Mouse (Mus musculus): ENCODE results near the gene Ctsw. TPM values are rescaled to one million over a fixed set of nuclear protein-coding genes. Genes with fewer than 3 reads are reported as not detected.

Gene Ctsw
- polyA plus RNA-seq, 1 experiment from 2014 or later: 1.3 TPM

DNA sequence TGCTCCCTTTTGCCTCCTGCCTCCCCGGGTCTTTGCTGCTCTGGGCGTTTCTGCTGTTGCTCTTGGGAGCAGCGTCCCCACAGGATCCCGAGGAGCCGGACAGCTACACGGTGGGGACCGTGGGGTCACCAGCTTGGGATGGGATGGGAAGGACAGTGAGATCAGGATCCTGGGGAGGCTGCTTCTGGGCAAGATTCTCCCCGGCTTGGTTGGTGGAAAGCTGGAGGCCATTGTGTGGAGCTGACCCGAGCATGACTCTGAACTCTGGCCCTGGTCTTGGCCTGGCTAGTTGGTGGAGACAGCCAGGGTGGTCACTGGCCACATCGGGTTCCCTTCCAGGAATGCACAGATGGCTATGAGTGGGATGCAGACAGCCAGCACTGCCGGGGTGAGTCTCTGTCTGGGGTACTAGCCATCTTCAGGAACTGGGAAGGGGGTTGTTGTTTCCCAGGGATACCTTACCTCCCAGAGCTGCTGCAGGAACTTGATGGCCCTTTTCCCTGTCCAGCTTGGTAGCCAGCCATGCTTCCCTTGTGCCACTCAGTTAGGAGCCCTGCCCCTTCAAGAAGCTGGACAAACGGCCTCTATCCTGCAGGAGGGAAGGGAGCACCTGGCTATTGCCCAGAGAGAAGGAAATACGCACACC lies 6.9 kb upstream of the Ctsw start:
- H3K9ac ChIP-seq: peak overlapping the region; percentile 89
- peaks cover 21% of the 10 kb centered on the region for H3K4me1 ChIP-seq (replicated peaks)
- peak overlapping the region; percentile 86 for H3K27ac ChIP-seq (ENCODE audit: poor library complexity, severe bottlenecking)
- 22% methylated on average over 13 of the region's 13 CpGs for WGBS
- ATAC-seq (ENCODE audit: insufficient number of reproducible peaks, low FRiP score): peak; percentile 23; the same call in 1 of the 2 replicates
- H3K27me3 ChIP-seq (replicated peaks): no peaks in the 10 kb centered on the region
- peaks cover 30% of the 10 kb centered on the region for H3K36me3 ChIP-seq
- H3K4me3 ChIP-seq: peak overlapping the region; percentile 74
- no peaks in the 10 kb centered on the region for H3K9me3 ChIP-seq (replicated peaks)
- peak overlapping the region; percentile 82 for H3K4me2 ChIP-seq

GRCm38 (mm10) chr19:5474281-5475068 lies 6.2 kb upstream of the Ctsw start:
- peak; percentile 65 for ATAC-seq (ENCODE audit: insufficient number of reproducible peaks, low FRiP score)
- Histone ChIP-seq H3K27ac (ENCODE audit: poor library complexity, severe bottlenecking) (peak overlapping the region; percentile 86), H3K27me3 (replicated peaks) (no peaks in the 10 kb centered on the region), H3K4me3 (peak overlapping the region; percentile 74), H3K4me1 (replicated peaks) (peaks cover 26% of the 10 kb centered on the region), H3K9me3 (replicated peaks) (no peaks in the 10 kb centered on the region), H3K4me2 (peak overlapping the region; percentile 82), H3K36me3 (peaks cover 23% of the 10 kb centered on the region), H3K9ac (peak overlapping the region; percentile 89)
- 1% methylated on average over 57 of the region's 68 CpGs for WGBS

DNA sequence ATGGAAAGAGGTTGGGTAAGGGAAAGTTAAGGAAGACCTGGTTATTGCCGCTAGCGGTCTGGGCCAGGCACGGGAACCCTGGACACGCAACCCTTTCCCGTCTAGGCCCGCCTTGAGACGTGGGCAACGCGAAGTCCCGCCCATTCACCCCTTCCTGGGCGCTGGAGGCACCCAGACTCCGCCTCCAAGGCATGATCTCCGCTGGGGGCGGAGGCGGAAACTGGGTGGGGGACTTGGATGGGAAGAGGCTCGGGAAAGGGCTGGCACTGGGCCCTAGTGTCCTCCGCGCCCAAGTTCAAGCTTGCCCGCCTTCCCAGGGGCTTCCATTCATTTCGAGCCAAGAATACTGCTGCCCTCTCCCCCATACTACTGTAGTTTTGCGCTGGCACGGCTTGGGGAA lies 5.4 kb upstream of the Ctsw start, which contains the start of gene Efemp2:
Gene Efemp2, plus strand, starts transcription at position 235 of the 400 bp plus-strand sequence.
- H3K4me2 ChIP-seq: peak within 1 kb of the TSS; percentile 82
- ATAC-seq (ENCODE audit: insufficient number of reproducible peaks, low FRiP score): peak; percentile 79
- peaks cover 32% of the 10 kb centered on the region for H3K4me1 ChIP-seq (replicated peaks)
- peak within 1 kb of the TSS; percentile 86 for H3K27ac ChIP-seq (ENCODE audit: poor library complexity, severe bottlenecking)
- peak within 1 kb of the TSS; percentile 74 for H3K4me3 ChIP-seq
- no peaks in the 10 kb centered on the region for H3K9me3 ChIP-seq (replicated peaks)
- no peaks in the 10 kb centered on the region for H3K27me3 ChIP-seq (replicated peaks)
- WGBS: 2% methylated on average over 22 of the region's 22 CpGs
- H3K36me3 ChIP-seq: peaks cover 18% of the 10 kb centered on the region
- peak within 1 kb of the TSS; percentile 89 for H3K9ac ChIP-seq

- peaks cover 35% of the 10 kb centered on the region for H3K4me1 ChIP-seq (replicated peaks)
- WGBS: 72% methylated on average over 3 of the region's 3 CpGs
- no peaks in the 10 kb centered on the region for H3K9me3 ChIP-seq (replicated peaks)
- H3K27me3 ChIP-seq (replicated peaks): no peaks in the 10 kb centered on the region
- no peak for ATAC-seq (ENCODE audit: insufficient number of reproducible peaks, low FRiP score)
- peaks cover 14% of the 10 kb centered on the region for H3K36me3 ChIP-seq
- no peak overlapping the region for H3K27ac ChIP-seq (ENCODE audit: poor library complexity, severe bottlenecking)
- H3K4me2 ChIP-seq: no peak overlapping the region
- H3K9ac ChIP-seq: no peak overlapping the region
- H3K4me3 ChIP-seq: no peak overlapping the region
Measured at GRCm38 (mm10) chr19:5472857-5473256, 4.5 kb upstream of the Ctsw start.

GRCm38 (mm10) chr19:5471846-5472245 lies 3.5 kb upstream of the Ctsw start:
- ATAC-seq (ENCODE audit: insufficient number of reproducible peaks, low FRiP score): no peak
- Histone ChIP-seq H3K4me2 (no peak overlapping the region), H3K4me3 (no peak overlapping the region), H3K4me1 (replicated peaks) (peaks cover 34% of the 10 kb centered on the region), H3K27me3 (replicated peaks) (no peaks in the 10 kb centered on the region), H3K9ac (no peak overlapping the region), H3K27ac (ENCODE audit: poor library complexity, severe bottlenecking) (no peak overlapping the region), H3K36me3 (peaks cover 18% of the 10 kb centered on the region), H3K9me3 (replicated peaks) (no peaks in the 10 kb centered on the region)
- 60% methylated on average over 5 of the region's 5 CpGs for WGBS

DNA sequence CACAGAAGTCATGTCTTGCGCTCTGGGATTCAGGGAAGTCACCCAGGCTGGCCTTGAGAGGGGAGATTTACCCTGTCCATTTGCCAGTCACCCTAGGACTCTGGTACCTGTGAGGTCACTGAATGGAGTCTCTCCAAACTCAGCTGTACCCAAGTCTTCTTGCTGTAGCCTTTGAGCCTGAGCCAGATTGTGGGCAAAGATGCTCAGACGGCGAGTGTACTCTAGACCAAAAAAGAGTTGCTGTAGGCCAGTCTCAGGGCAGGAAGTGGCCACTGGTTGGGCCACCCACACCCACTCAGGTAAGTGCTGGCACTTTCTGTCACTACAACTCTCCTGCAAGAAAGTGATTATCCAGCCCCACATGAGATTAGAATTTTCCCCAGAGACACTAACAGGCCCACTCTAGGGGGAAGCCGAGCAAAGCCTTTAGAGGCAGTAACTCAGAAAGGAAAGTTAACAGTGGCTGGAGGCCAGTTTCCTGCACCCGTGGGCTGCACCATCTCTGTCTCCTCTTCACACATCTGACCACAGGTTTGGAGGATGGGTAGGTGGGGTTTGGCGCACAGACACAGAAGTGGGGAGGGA lies 1.3 kb downstream of the Ctsw start:
- Histone ChIP-seq H3K27me3 (replicated peaks) (no peaks in the 10 kb centered on the region), H3K4me1 (replicated peaks) (peaks cover 23% of the 10 kb centered on the region), H3K9me3 (replicated peaks) (no peaks in the 10 kb centered on the region), H3K4me2 (no peak overlapping the region), H3K36me3 (peaks cover 55% of the 10 kb centered on the region), H3K4me3 (no peak overlapping the region), H3K27ac (ENCODE audit: poor library complexity, severe bottlenecking) (no peak overlapping the region), H3K9ac (no peak overlapping the region)
- 87% methylated on average over 6 of the region's 6 CpGs for WGBS
- no peak for ATAC-seq (ENCODE audit: insufficient number of reproducible peaks, low FRiP score)

DNA sequence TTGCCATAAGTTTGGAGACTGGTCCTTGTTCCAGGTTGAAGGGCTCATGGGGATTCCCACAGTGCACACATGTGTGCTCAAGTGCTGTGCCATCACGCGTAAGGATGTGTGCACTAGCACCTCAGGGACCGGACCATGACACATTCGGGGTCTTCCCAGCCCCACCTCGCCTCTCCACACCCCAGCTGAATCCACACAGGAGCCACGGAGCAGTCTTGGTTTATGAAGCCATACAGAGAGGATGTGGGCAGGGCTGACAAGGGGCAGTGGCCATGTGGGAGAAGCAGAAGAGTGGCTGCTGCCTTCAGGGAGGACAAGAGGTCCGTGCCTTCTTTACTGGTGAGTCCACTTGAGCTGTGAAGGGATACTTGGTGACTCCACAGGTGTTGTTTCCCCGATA lies 3.3 kb downstream of the Ctsw start:
- H3K4me1 ChIP-seq (replicated peaks): peaks cover 33% of the 10 kb centered on the region
- H3K36me3 ChIP-seq: peaks cover 57% of the 10 kb centered on the region
- no peak overlapping the region for H3K27ac ChIP-seq (ENCODE audit: poor library complexity, severe bottlenecking)
- no peak overlapping the region for H3K4me2 ChIP-seq
- H3K9me3 ChIP-seq (replicated peaks): no peaks in the 10 kb centered on the region
- no peak overlapping the region for H3K4me3 ChIP-seq
- ATAC-seq (ENCODE audit: insufficient number of reproducible peaks, low FRiP score): no peak
- 96% methylated on average over 8 of the region's 8 CpGs for whole genome bisulfite sequencing
- no peak overlapping the region for H3K9ac ChIP-seq
- no peaks in the 10 kb centered on the region for H3K27me3 ChIP-seq (replicated peaks)

GRCm38 (mm10) chr19:5463791-5464562 lies 4.3 kb downstream of the Ctsw start:
- Histone ChIP-seq H3K27ac (ENCODE audit: poor library complexity, severe bottlenecking) (peak overlapping the region; percentile 80), H3K4me2 (peak overlapping the region; percentile 52), H3K4me3 (peak overlapping the region; percentile 28), H3K27me3 (replicated peaks) (no peaks in the 10 kb centered on the region), H3K9me3 (replicated peaks) (no peaks in the 10 kb centered on the region), H3K9ac (peak overlapping the region; percentile 53), H3K36me3 (peaks cover 57% of the 10 kb centered on the region), H3K4me1 (replicated peaks) (peaks cover 27% of the 10 kb centered on the region)
- 41% methylated on average over 15 of the region's 15 CpGs for WGBS
- no peak for ATAC-seq (ENCODE audit: insufficient number of reproducible peaks, low FRiP score)

DNA sequence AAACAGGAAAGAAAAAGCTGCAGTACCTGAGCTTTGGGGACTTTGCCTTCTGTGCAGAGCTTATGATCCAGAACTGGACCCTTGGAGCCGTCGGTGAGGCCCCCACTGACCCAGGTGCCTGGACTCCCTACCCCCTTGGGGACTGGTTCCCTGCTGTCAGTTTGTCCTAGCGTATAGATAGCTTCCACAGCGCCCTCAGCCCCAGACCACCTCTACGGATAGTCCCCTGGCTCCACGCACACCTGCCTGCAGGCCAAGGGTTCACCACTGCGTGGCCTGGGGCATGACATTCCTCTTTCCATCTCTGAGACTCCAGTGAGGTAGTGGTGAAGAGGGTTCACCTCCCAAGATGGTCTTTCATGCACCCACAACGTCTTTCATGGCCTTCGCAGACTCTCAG lies 5.1 kb downstream of the Ctsw start:
- peaks cover 26% of the 10 kb centered on the region for H3K4me1 ChIP-seq (replicated peaks)
- no peaks in the 10 kb centered on the region for H3K27me3 ChIP-seq (replicated peaks)
- no peak overlapping the region for H3K27ac ChIP-seq (ENCODE audit: poor library complexity, severe bottlenecking)
- H3K4me2 ChIP-seq: no peak overlapping the region
- H3K9me3 ChIP-seq (replicated peaks): no peaks in the 10 kb centered on the region
- H3K36me3 ChIP-seq: peaks cover 57% of the 10 kb centered on the region
- ATAC-seq (ENCODE audit: insufficient number of reproducible peaks, low FRiP score): no peak
- WGBS: 88% methylated on average over 9 of the region's 9 CpGs
- H3K9ac ChIP-seq: no peak overlapping the region
- no peak overlapping the region for H3K4me3 ChIP-seq

DNA sequence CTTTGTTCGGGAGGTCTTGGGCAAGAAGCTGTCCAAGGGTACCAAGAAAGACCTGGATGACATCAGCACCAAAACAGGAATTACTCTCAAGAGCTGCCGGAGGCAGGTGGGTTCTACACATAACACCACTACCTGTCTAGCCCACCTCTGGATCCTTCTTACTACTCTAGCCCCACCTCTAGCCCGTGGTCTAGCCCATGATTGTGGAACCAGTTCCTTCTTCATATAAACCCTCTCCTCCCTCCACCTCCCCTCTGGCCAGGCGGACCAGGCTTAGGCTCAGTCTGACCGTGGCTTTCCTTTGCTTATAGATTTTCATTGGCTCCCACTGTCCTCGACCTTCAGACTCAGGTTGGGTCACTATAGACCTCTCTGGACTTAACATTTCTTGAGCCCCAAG lies 6.9 kb downstream of the Ctsw start:
- H3K9me3 ChIP-seq (replicated peaks): no peaks in the 10 kb centered on the region
- H3K4me1 ChIP-seq (replicated peaks): peaks cover 35% of the 10 kb centered on the region
- H3K4me2 ChIP-seq: peak overlapping the region; percentile 84
- no peak overlapping the region for H3K27ac ChIP-seq (ENCODE audit: poor library complexity, severe bottlenecking)
- H3K27me3 ChIP-seq (replicated peaks): no peaks in the 10 kb centered on the region
- H3K9ac ChIP-seq: peak overlapping the region; percentile 81; the same call in 1 of the 2 replicates
- peak overlapping the region; percentile 67 for H3K4me3 ChIP-seq
- ATAC-seq (ENCODE audit: insufficient number of reproducible peaks, low FRiP score): no peak
- peaks cover 39% of the 10 kb centered on the region for H3K36me3 ChIP-seq
- 85% methylated on average over 6 of the region's 6 CpGs for WGBS
